Mouse (Mus musculus) kidney, adult 2 months (tissue): ENCODE results near the gene Sytl5.
A peak's percentile ranks its signal among the peaks of the same experiment; 100 is the strongest.

Experiments used
- CTCF ChIP-seq: fragments of 200-500 bp; conservative IDR thresholded peaks from 2 replicates; pipeline ENCODE4 v1.5.1; 2011; ENCODE audit warnings: low read depth, mild to moderate bottlenecking, control low read depth, low read length, moderate library complexity, mixed read lengths; ENCODE audit not compliant: insufficient read depth, insufficient read length
- POLR2A ChIP-seq: fragments of 200-500 bp; IDR thresholded peaks from one replicate; pipeline ENCODE4 v1.6.1; 2011; ENCODE audit warnings: low read depth, low read length, control low read depth

GRCm38 (mm10) chrX:10034666-10035065 is 149.2 kb downstream of the Sytl5 start:
- TF ChIP-seq POLR2A (no peak), CTCF (0 out of 2 replicates have a peak, but pooled peaks have one; percentile 20)
